Comparison of ENCODE assay signal across 19 mouse cellular contexts in the genomic region with DNA sequence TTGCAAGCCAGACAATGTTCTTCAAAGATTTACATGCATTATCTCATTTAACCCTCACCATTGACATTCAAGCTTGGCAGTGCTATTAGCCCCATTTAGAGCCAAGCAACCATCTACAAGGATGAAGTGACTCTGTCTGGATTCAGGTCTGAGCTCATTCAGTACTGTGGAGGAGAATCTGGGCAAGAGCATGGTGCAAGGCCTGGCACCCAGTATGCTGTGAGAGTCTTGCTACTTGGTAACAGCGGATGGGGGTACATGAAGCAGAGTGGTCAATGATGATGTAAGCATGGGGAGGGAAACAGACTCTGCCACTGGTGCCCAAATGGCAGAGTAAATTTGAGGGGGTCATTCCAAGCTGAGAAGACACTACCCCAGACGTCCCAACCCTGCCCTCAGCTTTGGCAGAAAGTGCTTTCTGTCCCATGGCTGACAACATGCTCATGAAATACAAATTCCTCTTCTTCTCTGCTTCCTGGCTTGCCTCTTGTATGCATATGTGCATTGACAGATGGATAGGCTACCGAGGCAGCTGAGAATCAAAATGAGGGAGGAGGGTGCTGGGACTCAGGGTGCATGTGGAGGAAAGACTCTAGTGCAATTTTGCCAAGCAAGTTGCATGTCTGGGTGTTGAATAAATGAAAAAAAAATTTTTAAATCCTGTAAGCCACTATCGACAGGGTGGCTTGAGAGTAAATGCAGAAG. TPM values are rescaled to one million over a fixed set of nuclear protein-coding genes. Genes with fewer than 3 reads are reported as not detected.
DNase-seq lines count a peak whose midpoint lies in the region; ATAC-seq and TF ChIP-seq lines count a peak whose summit lies in the region.
"Had no signal": no experiment of that assay in that cellular context is flagged by ENCODE, and none has a peak within 500 bp of the region (broad histone marks: within the 10 kb centered on the region; RNA-seq: fewer than 3 reads in every experiment).

No protein-coding gene starts in this region.

- no peak overlapping the region for H3K4me3 ChIP-seq in heart, adult 2 months
- H3K4me3 ChIP-seq in forebrain, embryonic 16.5 days (replicated peaks; ENCODE audit: low read length): no peak overlapping the region
- no peak overlapping the region for H3K4me3 ChIP-seq in layer of hippocampus, adult 2 months
- no peak overlapping the region for H3K4me3 ChIP-seq in lung, postnatal 0 days (ENCODE audit: low read depth, low read length)
- H3K4me3 ChIP-seq: embryonic facial prominence, embryonic 10.5 days; heart, embryonic 10.5 days; hindbrain, embryonic 10.5 days; liver, embryonic 12.5 days had no signal

- no peaks in the 10 kb centered on the region for H3K9me3 ChIP-seq in forebrain, embryonic 16.5 days (ENCODE audit: control insufficient read depth, low read length)
- no peaks in the 10 kb centered on the region for H3K9me3 ChIP-seq in lung, postnatal 0 days (ENCODE audit: low read length)
- H3K9me3 ChIP-seq: embryonic facial prominence, embryonic 10.5 days; heart, embryonic 10.5 days; hindbrain, embryonic 10.5 days had no signal

- TF ChIP-seq CTCF in heart, adult 2 months (IDR thresholded peaks at IDR 0.05): no peak
- TF ChIP-seq CTCF in layer of hippocampus, adult 2 months (conservative IDR thresholded peaks at IDR 0.05): no peak
- TF ChIP-seq CTCF in lung, postnatal 0 days (IDR thresholded peaks at IDR 0.05): no peak

- 67% methylated on average over 4 of the region's 4 CpGs for WGBS in heart, adult 2 months
- WGBS in forebrain, embryonic 16.5 days: 57% methylated on average over 4 of the region's 4 CpGs
- 63% methylated on average over 4 of the region's 4 CpGs for WGBS in lung, postnatal 0 days

- no peak for TF ChIP-seq EP300 in heart, adult 2 months (IDR thresholded peaks at IDR 0.05; ENCODE audit: insufficient read depth, low read depth, low read length)
- TF ChIP-seq EP300 in lung, postnatal 0 days (IDR thresholded peaks at IDR 0.05): no peak

- no peak overlapping the region; the same call in 1 of the 2 replicates for H3K4me2 ChIP-seq in forebrain, embryonic 16.5 days (ENCODE audit: low read length)
- no peak overlapping the region for H3K4me2 ChIP-seq in lung, postnatal 0 days (replicated peaks; ENCODE audit: low read depth, low read length)
- H3K4me2 ChIP-seq: liver, embryonic 12.5 days had no signal

- no peaks in the 10 kb centered on the region for H3K27me3 ChIP-seq in heart, adult 2 months (ENCODE audit: control insufficient read depth, insufficient read depth, low read length)
- H3K27me3 ChIP-seq in forebrain, embryonic 16.5 days (replicated peaks; ENCODE audit: control insufficient read depth, insufficient read depth, low read length): no peaks in the 10 kb centered on the region
- H3K27me3 ChIP-seq in lung, postnatal 0 days (replicated peaks; ENCODE audit: insufficient read depth, low read length): no peaks in the 10 kb centered on the region
- H3K27me3 ChIP-seq: liver, embryonic 12.5 days had no signal

- peak; percentile 83 for ATAC-seq in forebrain, embryonic 16.5 days
- no peak for ATAC-seq in inflammation-experienced regulatory T-cells, adult 6 months
- no peak for ATAC-seq in lung, postnatal 0 days
- ATAC-seq: liver, embryonic 12.5 days had no signal

- H3K27ac ChIP-seq in heart, adult 2 months: no peak overlapping the region
- H3K27ac ChIP-seq in forebrain, embryonic 16.5 days (ENCODE audit: low read length): peak overlapping the region; percentile 80
- peak overlapping the region; percentile 91 for H3K27ac ChIP-seq in layer of hippocampus, adult 2 months
- no peak overlapping the region for H3K27ac ChIP-seq in lung, postnatal 0 days (ENCODE audit: low read length)
- H3K27ac ChIP-seq: embryonic facial prominence, embryonic 10.5 days; heart, embryonic 10.5 days; hindbrain, embryonic 10.5 days; liver, embryonic 12.5 days had no signal

- peak; percentile 80 for DNase-seq in heart, adult 11 months
- DNase-seq in heart, adult 2 months: no peak
- DNase-seq in layer of hippocampus, adult 2 months (ENCODE audit: low spot score in 2 of 2): peak; percentile 76 to 84
- DNase-seq in telencephalon, adult 2 months (ENCODE audit: low read depth, low spot score): peak; percentile 54
- no peak for DNase-seq in lung, postnatal 0 days (ENCODE audit: low spot score)
- DNase-seq: adrenal gland, adult 8-10 months; gastrocnemius, postnatal 14 days; kidney, adult 8-10 months; kidney, postnatal 14 days; lung, adult 2 months; lung, postnatal 36 days had no signal

- no peak overlapping the region for H3K9ac ChIP-seq in heart, adult 2 months (ENCODE audit: low read depth, low read length)
- H3K9ac ChIP-seq in forebrain, embryonic 16.5 days (replicated peaks; ENCODE audit: low read depth, low read length): no peak overlapping the region
- H3K9ac ChIP-seq in lung, postnatal 0 days (replicated peaks; ENCODE audit: low read depth): no peak overlapping the region
- H3K9ac ChIP-seq: liver, embryonic 12.5 days had no signal

- intact Hi-C loops in heart, adult 2 months (cut with DNase I): no loop called here

- H3K4me1 ChIP-seq in heart, adult 2 months (ENCODE audit: control insufficient read depth, insufficient read depth, low read length): no peaks in the 10 kb centered on the region
- peaks cover 10% of the 10 kb centered on the region for H3K4me1 ChIP-seq in forebrain, embryonic 16.5 days (replicated peaks; ENCODE audit: control insufficient read depth, insufficient read depth, low read length)
- H3K4me1 ChIP-seq in lung, postnatal 0 days (ENCODE audit: insufficient read depth, low read depth, low read length): no peaks in the 10 kb centered on the region
- H3K4me1 ChIP-seq: embryonic facial prominence, embryonic 10.5 days; heart, embryonic 10.5 days; hindbrain, embryonic 10.5 days; liver, embryonic 12.5 days had no signal

- no peaks in the 10 kb centered on the region for H3K36me3 ChIP-seq in heart, adult 2 months (ENCODE audit: control insufficient read depth, insufficient read depth, low read length)
- no peaks in the 10 kb centered on the region for H3K36me3 ChIP-seq in forebrain, embryonic 16.5 days (ENCODE audit: control insufficient read depth, insufficient read depth)
- H3K36me3 ChIP-seq in lung, postnatal 0 days (ENCODE audit: insufficient read depth, low read length): no peaks in the 10 kb centered on the region
- H3K36me3 ChIP-seq: embryonic facial prominence, embryonic 10.5 days; heart, embryonic 10.5 days; hindbrain, embryonic 10.5 days; liver, embryonic 12.5 days had no signal

- TF ChIP-seq POLR2A in heart, adult 2 months (IDR thresholded peaks at IDR 0.05; ENCODE audit: insufficient read depth, low read depth, low read length): no peak

- no peaks in the 10 kb centered on the region for H3K79me2 ChIP-seq in heart, adult 2 months (replicated peaks; ENCODE audit: control insufficient read depth, insufficient read depth, low read length)

RNA-seq across cellular contexts. Expression of a gene that starts 41.9 kb away (rescaled TPM):
- under 1 TPM in 1 of 2 experiments, not detected in 1; 0.21 TPM for total RNA-seq in heart, adult 2 months (2021)
- polyA plus RNA-seq in heart, adult 2 months (2012; rRNA removed): not detected in 2 replicates
- 195 and 214 TPM in 2 replicates for polyA plus RNA-seq in forebrain, embryonic 16.5 days (2015; fragmentation: Nextera tagmentation; extraction: Ambion mirVana)
- total RNA-seq in layer of hippocampus, adult 2 months (2021): 100 to 1,000 TPM; 155 to 170 TPM
- polyA plus RNA-seq in inflammation-experienced regulatory T-cells, adult 6 months (2017; shearing (Covaris generic)): not detected
- 0.25 and 0.39 TPM in 2 replicates for polyA plus RNA-seq in lung, postnatal 0 days (2015; fragmentation: Nextera tagmentation; extraction: Ambion mirVana)
- total RNA-seq: common myeloid progenitor, adult 5-6 weeks; megakaryocyte-erythroid progenitor cell, adult 5-6 weeks had no signal

Comparison
In these comparisons a context has a peak if more than half of its experiments do, and no peak if none do; other contexts are left out.
1. DNase-seq: peak in heart, adult 11 months (single experiment), layer of hippocampus, adult 2 months (2 of 2) and telencephalon, adult 2 months (single experiment); none in heart, adult 2 months (0 of 2) and lung, postnatal 0 days (single experiment).
2. H3K27ac ChIP-seq: peak in forebrain, embryonic 16.5 days (single experiment) and layer of hippocampus, adult 2 months (single experiment); none in heart, adult 2 months (single experiment) and lung, postnatal 0 days (single experiment).
3. RNA of a gene that starts 41.9 kb away (polyA plus RNA-seq): 195 to 214 TPM in forebrain, embryonic 16.5 days; 0.25 to 0.39 TPM in lung, postnatal 0 days, not detected in inflammation-experienced regulatory T-cells, adult 6 months and not detected in heart, adult 2 months; every median in the first group is over 100 times any median in the second.